Mouse (Mus musculus) heart, postnatal 36 days (tissue): Measurements from ENCODE around the gene Lamtor2. TPM values are rescaled to one million over a fixed set of nuclear protein-coding genes. Genes with fewer than 3 reads are reported as not detected.
A peak's percentile ranks its signal among the peaks of the same experiment; 100 is the strongest.

ENCODE experiments used
- DNase-seq, 2 experiments: peaks; one replicate each; pipeline ENCODE4 v3.0.0; 2021 to 2022
- intact Hi-C: fragments of 180-260 bp; cut with DNase I; formaldehyde crosslinking; loops from one replicate; pipeline ENCODE4 v1.15.1; 2025
- microRNA-seq, 2 experiments: library from miRNA; unstranded; fragments of <30 nt; microRNA quantifications; one replicate each; pipeline ENCODE4 v1.2.0; 2021; ENCODE audit warnings: borderline number of aligned reads in 2 of 2
- total RNA-seq, 2 experiments: library from RNA; stranded (reverse); gene quantifications; 2 replicates each; pipeline ENCODE4 v1.2.3; 2021

Gene Lamtor2
- total RNA-seq, 2 experiments from 2014 or later, result 94.6 to 99.1 TPM

GRCm38 (mm10) chr3:88510421-88511289, 42.2 kb downstream of the Lamtor2 start:
- intact Hi-C loops, result loop anchor here (1.0 kb wide), 1 partner anchor 12 kb away; no protein-coding TSS in a partner anchor
- peak in 1 of 2 experiments; percentile 21 for DNase-seq

GRCm38 (mm10) chr3:88509692-88510420, 43.0 kb downstream of the Lamtor2 start, which contains the start of gene Lmna:
Gene Lmna (minus strand): TSS chr3:88509956.
- intact Hi-C loops, result loop anchor here (1.0 kb wide), 1 partner anchor 12 kb away; no protein-coding TSS in a partner anchor

DNA sequence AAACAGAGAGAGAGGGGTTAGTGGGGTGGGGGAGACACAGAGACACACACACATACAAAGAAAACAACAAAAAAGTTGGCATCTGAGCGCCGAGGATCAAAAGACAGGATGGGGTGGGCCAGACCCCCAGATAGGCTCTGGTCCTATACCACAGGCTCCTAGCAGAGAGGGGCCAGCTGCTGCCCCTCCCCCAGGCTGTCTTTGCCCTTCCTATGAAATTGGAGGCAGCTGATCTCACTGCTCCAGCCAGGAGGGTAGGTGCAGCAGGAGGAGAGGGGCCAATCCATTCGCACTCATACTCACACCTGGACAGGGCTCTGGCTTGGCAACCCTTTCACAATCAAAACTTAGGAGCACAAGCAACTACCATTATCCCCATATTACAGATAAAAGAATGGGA, 43.6 kb downstream of the Lamtor2 start:
- DNase-seq, result no peak
- intact Hi-C loops, result no loop called here

More at GRCm38 (mm10) chr3:88509692-88510420, 43.0 kb downstream of the Lamtor2 start, which contains the start of gene Lmna:
- peak; percentile 88 to 90 for DNase-seq

GRCm38 (mm10) chr3:88505765-88506164, 47.1 kb downstream of the Lamtor2 start:
- peak in 1 of 2 experiments; percentile 3 for DNase-seq
- intact Hi-C loops, result no loop called here

DNA sequence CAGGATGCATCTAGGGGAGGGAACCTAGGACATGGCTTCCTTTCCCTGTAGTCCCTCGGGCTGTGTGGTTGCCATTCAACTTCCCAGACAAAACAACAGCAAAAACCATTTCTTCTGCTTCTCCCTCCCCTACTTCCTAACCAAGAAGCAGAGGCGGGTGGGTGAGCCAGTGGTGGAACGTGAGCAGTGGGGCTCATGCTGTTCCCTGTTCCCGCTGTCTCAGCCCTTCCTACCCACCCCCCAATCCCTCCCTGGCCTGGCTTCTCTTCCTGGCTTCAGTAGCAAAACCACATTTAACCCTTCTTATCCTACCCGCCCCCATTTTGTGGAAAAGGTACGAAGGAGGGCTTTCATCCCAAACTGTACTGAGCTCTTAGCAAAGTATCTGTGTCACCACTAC, 47.8 kb downstream of the Lamtor2 start:
- intact Hi-C loops, result no loop called here
- DNase-seq, result no peak

DNA sequence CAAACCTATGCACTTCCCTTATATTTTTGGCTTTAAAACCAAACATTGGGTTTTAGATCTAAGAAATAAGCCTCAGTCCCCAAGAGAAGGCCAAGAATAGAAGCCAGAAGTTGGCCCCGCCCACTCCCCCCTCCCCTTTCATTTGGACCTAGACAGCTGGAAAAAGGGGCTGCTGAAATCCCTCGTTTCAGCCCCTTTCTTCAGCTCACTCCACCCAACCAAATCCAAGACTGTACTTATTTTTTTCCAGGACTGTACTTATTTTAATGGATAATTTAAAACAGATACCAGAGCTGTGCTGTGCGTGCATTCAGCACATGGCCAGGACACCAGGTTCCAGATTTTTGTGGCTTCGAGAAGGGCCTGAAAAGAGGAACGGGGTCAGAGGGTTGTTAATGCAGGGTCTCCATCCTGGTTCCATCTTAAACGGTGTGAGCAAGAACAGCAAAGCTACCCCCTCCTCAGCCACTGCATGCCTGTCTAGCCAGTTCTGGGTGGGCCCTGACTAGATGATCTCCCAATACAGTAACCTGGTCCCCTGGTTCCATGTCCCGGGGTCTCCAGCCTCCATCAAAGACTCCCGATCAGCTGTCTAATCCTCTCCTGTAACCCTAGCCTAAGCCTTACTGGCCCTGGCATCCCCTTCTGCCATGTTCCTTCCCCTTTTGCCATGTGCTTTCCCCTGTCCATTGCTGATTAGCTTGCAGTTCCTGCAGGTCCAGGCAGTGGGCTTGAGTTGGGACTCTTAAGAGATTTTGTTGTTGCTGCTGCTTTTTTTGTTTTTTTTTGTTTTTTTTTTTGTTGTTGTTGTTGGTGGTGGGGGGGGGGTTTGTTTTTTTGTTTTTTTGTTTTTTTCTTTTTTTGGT, 48.8 kb downstream of the Lamtor2 start:
- no peak for DNase-seq
- intact Hi-C loops, result no loop called here

GRCm38 (mm10) chr3:88503505-88503863, 49.4 kb downstream of the Lamtor2 start:
- DNase-seq, result no peak
- intact Hi-C loops, result no loop called here

DNA sequence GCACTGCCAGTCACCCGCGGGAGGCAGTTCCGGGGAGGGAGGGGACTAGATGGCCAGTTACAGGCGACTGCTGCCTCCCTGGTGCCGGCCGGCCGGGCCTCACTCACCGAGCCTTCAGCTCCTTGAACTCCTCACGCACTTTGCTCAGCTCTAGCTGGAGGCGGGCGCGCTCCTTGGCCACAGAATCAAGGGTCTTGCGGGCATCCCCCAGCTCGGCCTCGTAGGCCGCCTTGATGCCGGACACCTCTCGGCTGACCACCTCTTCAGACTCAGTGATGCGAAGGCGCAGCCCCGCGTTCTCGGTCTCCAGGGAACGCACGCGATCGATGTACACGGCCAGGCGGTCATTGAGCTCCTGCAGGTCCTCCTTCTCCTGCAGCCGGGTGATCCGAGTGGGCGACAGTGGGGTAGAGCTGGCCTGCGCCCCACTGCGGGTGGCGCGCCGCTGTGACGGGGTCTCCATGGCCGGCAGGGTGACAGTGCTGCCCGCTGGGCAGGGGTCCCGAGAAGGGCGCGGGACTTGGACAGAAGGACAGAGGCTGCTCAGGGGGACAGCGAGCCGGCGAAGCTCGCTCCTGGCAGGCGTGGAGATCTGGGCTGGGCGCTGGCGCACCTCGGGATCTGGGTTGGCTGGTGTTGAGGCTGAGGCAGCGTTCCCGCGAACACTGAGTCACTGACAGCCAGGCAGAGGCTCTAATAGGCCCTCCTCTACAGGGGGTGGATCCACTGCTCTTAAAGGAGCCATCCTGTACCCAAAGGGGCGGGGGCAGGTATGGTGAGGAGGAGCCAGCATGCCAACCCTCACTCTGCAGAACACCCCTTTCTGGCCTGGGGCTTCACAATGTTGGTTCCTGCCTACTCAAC, 50.0 kb downstream of the Lamtor2 start:
- intact Hi-C loops, result loop anchor here (1.0 kb wide), 1 partner anchor 9 kb away; no protein-coding TSS in a partner anchor

GRCm38 (mm10) chr3:88502031-88502571, 50.8 kb downstream of the Lamtor2 start:
- intact Hi-C loops, result loop anchor here (1.0 kb wide), 1 partner anchor 8 kb away; no protein-coding TSS in a partner anchor
- peak; percentile 49 to 72 for DNase-seq

More for the DNA sequence above, 50.0 kb downstream of the Lamtor2 start:
- peak; percentile 93 to 95 for DNase-seq

GRCm38 (mm10) chr3:88501366-88502030, 51.4 kb downstream of the Lamtor2 start:
- intact Hi-C loops, result loop anchor here (1.0 kb wide), 1 partner anchor 7 kb away; no protein-coding TSS in a partner anchor
- peak in 1 of 2 experiments; percentile 44 for DNase-seq

DNA sequence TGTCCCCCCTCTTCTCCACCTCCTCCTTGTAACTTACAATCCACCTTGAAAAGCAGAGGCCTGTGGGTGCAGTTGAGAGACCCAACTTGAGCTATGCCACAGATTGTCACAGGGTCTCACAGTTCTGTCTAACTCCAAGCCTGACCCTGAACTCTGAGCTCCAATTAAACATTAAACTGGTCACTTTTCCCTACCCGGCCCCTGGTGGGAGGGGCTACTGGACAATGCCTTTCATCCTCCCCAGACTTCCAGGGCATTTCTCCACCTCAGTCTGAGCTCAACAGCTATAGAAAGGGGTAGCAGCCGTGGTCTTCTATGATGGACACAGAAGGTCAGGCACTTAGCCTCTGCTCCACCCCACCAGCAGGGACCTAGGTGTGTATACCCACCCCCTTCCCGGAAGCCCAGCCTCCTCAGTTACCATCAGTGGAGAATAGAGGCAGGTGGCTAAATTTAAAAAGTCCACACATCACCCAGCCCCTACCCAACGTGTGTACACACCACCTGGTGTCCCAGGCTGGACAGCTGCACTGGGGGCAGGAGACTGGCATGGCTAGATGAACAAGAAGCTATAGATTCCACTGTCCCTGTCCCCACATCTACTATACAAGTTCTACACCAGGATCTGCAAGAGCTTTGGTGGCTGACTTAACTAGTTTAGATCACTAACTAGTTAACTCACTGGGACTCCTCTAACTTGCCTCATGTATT, 52.1 kb downstream of the Lamtor2 start:
- no peak for DNase-seq
- intact Hi-C loops, result no loop called here

DNA sequence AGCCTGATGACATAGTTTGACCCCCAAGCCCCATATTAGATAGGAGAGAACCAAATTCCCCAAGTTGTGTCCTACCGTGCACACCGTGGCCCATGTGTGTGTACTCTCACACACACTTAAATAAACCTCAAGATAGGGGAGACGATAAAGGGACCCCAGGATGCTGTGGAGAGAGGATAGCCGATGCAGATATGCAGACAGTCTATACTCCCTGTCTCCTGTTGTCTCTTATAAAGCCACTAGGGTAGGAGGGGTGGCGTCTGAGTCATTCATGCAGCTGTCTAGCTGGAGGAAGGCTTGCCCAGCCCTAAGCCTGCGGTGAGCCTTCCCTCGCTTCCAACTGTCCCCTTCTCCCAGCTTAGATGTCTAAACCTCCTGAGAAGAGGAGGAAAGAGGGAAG, 52.8 kb downstream of the Lamtor2 start:
- DNase-seq, result no peak
- intact Hi-C loops, result no loop called here

Small RNAs within 50 kb of the gene (microRNA-seq; reads per million reads assigned to microRNA genes)
- 0 reads per million in 2 experiments for gene Mir1905

Other genes starting within 250 kb of the Lamtor2 start
- gene Glmp, start 228.1 kb downstream of the Lamtor2 start, total RNA-seq, result 10 to 100 TPM; 87.9 to 88.4 TPM
- gene Tmem79, start 216.9 kb downstream of the Lamtor2 start, total RNA-seq, result 1 to 10 TPM; 1.1 to 2.1 TPM
- gene Smg5, start 216.8 kb downstream of the Lamtor2 start, total RNA-seq, result 10 to 100 TPM; 38.7 to 42.7 TPM
- gene Paqr6, start 188.5 kb downstream of the Lamtor2 start, total RNA-seq, result 1 to 10 TPM in 1 of 2 experiments, under 1 TPM in 1; 0.46 to 1.2 TPM
- not detected for gene Bglap3, start 180.3 kb downstream of the Lamtor2 start, total RNA-seq
- not detected for gene Bglap2, start 174.4 kb downstream of the Lamtor2 start, total RNA-seq
- gene Bglap, start 168.6 kb downstream of the Lamtor2 start, total RNA-seq, result not detected
- gene Pmf1, start 142.7 kb downstream of the Lamtor2 start, total RNA-seq, result 10 to 100 TPM; 14.5 to 18.3 TPM
- 10 to 100 TPM; 11.6 to 15.6 TPM for gene Slc25a44, start 127.9 kb downstream of the Lamtor2 start, total RNA-seq
- 1 to 10 TPM; 3.1 to 3.6 TPM for gene Sema4a, start 91.9 kb downstream of the Lamtor2 start, total RNA-seq
- 100 to 1,000 TPM; 121 to 130 TPM for gene Lmna, start 43.1 kb downstream of the Lamtor2 start, total RNA-seq
- gene Mex3a, start 20.7 kb downstream of the Lamtor2 start, total RNA-seq, result under 1 TPM; 0.22 to 0.58 TPM
- gene Rab25, start 4.8 kb downstream of the Lamtor2 start, total RNA-seq, result not detected
- 10 to 100 TPM; 65.0 to 75.6 TPM for gene Ubqln4, start 684 bp upstream of the Lamtor2 start, total RNA-seq
- gene Ssr2, start 22.8 kb upstream of the Lamtor2 start, total RNA-seq, result 10 to 100 TPM; 70.7 to 73.8 TPM
- 10 to 100 TPM; 42.2 to 51.1 TPM for gene Arhgef2, start 52.9 kb upstream of the Lamtor2 start, total RNA-seq
- under 1 TPM in 1 of 2 experiments, not detected in 1; 0.22 TPM for gene Rxfp4, start 100.1 kb upstream of the Lamtor2 start, total RNA-seq
- 10 to 100 TPM; 27.4 to 30.8 TPM for gene Khdc4, start 132.7 kb upstream of the Lamtor2 start, total RNA-seq
- gene Rit1, start 163.8 kb upstream of the Lamtor2 start, total RNA-seq, result 10 to 100 TPM; 91.0 to 99.6 TPM
- gene Syt11, start 222.1 kb upstream of the Lamtor2 start, total RNA-seq, result 1 to 10 TPM; 6.2 to 7.0 TPM